Mouse (Mus musculus) adrenal gland, adult 2 months (tissue): Measurements from ENCODE around the gene Fam187a. TPM values are rescaled to one million over a fixed set of nuclear protein-coding genes. Genes with fewer than 3 reads are reported as not detected.

Experiments used
- DNase-seq: peaks from one replicate; pipeline ENCODE4 v3.0.0; 2021
- polyA plus RNA-seq: library from polyadenylated mRNA; depleted of rRNA; stranded (reverse); fragments of >200 nt; gene quantifications from 2 replicates; pipeline ENCODE4 v1.2.3, GENCODE M21; 2012; rRNA removed
- total RNA-seq, 2 experiments: library from RNA; stranded (reverse); gene quantifications; 2 replicates each; pipeline ENCODE4 v1.2.3; 2021

Gene Fam187a
- total and polyA plus RNA-seq, 3 experiments: not detected

DNA sequence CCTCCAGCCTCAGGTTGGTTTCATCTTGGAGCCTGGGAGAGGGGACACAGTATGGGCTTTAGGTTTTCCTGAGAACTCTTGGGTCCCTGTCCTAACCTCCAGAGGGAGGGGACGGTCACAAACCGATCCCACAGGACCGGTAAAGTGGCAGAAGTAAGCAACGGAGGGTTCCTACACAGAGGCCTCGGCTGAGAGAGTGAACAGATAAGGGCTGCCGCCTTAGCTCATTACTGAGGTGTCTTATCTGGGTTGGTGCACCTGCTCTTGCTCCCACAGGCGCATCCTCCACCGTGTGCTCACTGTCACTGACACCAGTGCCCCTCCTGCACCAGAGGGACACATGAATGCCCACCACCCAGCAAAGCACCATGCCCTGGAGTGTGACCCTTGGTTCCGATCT, 10.8 kb downstream of the Fam187a start:
- DNase-seq: no peak

DNA sequence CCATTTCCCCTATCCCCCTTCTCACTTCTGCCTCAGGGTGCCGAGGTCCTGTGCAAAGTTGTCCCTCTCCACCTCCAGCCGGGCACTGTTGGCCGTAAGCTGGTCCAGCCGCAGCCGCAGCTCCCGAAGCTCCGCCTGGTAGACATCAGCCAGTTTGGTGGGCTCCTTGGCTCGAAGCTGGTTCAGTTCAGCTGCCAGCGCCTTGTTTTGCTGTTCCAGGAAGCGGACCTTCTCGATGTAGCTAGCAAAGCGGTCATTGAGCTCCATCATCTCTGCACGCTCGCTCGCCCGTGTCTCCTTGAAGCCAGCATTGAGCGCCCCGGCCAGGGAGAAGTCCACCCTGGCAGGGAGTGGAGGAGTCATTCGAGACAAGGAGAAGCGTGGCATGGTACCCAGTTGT, 11.7 kb downstream of the Fam187a start:
- DNase-seq: no peak

- no peak for DNase-seq
Observed at GRCm38 (mm10) chr11:102898408-102898807, 13.4 kb downstream of the Fam187a start.

DNA sequence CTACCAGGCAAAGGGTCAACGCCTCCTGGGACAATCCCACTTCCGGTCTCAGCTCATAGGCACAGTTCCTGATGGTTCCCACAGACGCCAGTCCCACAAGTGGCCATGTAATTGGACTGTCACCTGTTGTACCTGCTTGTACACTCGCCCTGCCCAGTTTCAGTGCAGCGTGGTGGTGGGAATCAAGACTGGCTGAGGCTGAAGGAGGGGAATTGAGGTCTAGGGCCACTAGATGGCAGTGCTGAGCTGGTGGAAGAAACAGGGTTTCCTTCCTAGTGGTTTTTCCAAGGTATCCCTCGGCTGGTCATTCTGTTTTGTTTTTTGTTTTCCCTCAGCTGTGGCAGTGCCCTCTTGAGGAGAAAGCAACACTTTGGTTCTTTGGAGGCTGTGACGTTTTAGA, 15.8 kb downstream of the Fam187a start, which contains the start of gene Gfap:
Gfap (minus strand) TSS at position 150 of the 400 bp plus-strand sequence.
- DNase-seq: peak; percentile 80

DNA sequence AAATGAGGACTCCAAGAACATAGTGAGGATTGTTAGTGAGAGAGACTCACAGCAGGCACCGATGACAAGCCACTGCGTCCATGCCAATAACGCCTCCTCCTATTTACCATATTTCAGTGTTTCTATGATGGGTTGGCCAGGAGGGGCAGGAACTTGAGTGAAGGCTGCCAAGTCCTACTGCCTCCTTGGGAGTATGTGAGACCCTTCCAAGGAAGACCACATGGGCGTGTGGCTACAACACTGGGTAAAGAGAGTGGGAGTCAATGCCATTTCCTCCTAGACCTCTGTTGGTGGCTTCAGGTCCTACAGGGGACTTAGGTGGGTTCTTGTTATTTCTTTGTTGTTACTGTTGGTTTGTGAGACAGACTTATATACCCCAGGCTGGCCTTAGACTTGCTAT, 16.2 kb downstream of the Fam187a start:
- DNase-seq: no peak

- no peak for DNase-seq
Observed at GRCm38 (mm10) chr11:102902107-102902506, 17.1 kb downstream of the Fam187a start.

- no peak for DNase-seq
Observed at GRCm38 (mm10) chr11:102903654-102904053, 18.7 kb downstream of the Fam187a start.

DNA sequence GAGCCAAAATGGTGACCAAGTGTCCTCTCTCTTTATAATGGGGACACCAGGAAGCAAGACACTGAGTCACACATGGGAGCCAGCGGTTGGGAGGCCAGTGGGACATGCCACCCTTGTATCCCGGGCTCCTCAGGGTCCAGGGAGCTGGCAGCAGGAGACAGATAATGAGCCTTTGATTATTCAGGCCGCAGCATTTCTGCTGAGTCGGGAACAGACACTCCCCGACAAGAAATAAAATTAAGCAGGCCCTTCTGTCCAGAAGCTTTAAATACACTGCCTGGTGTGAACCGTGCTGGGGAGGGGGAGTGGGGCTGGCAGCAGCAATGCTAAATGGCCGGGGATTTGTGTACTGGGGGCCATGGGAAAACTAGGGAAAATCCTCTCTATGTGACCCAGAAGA, 26.4 kb downstream of the Fam187a start:
- no peak for DNase-seq

GRCm38 (mm10) chr11:102915380-102915779, 30.4 kb downstream of the Fam187a start:
- DNase-seq: no peak

DNA sequence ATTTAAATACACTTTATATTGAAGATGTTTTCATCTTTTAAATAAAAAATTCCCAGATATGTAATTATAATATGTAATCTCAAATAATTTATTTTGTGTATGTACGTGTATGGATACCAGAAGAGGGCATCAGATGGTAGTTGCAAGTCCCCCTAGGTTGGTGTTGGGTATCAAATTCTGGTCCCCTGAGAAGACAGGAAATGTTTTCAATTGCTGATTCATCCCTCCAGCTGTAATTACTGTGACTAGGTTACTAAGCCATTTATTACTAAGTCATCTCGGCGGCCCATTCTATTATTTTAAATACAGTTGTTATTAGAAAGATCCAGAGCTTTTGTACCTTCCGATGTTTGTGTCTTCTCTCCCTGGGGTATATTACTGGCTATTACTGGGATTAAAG, 33.1 kb downstream of the Fam187a start:
- no peak for DNase-seq

DNA sequence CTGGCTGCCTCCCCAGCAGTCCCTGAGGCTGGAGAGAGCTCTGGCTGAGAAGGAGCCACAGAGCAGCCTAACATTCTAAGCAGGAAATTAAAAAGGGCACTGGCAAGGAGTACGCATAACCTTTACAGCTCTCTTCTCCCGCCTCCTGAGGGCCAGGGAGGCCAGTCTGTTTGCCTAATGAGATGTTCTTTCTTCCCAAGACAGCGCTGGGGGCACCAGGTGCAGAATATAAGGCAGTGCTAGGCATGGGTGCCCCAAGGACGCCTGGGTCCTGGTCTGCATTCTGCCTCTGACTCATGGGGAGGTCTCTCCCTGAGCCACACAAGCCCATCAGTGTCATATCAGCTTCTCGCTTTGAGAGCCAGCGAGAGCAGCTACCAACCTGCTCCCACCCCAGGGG, 36.5 kb downstream of the Fam187a start:
- peak; percentile 37 for DNase-seq

- peak; percentile 93 for DNase-seq
Observed at GRCm38 (mm10) chr11:102924557-102925350, 39.8 kb downstream of the Fam187a start, which contains the start of gene Kif18b. Gene Kif18b, minus strand, starts transcription at chr11:102925124.

DNA sequence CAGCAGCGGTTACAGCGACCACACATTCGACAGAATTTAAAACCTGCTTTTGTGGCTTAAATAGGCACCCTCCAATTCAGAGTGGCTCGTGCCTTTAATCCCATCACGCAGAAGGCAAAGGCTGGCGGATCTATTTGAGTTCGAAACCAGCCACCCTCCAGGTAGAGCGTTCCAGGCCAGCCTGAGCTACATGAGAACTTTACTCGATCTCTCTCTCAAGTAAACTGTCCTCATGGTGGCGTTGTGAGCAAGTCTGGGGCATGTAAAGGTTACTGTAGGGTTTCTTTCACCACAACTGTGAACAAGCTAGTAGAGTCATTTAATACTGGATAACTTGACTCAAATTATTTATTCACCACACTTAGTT, 40.4 kb downstream of the Fam187a start:
- no peak for DNase-seq

DNA sequence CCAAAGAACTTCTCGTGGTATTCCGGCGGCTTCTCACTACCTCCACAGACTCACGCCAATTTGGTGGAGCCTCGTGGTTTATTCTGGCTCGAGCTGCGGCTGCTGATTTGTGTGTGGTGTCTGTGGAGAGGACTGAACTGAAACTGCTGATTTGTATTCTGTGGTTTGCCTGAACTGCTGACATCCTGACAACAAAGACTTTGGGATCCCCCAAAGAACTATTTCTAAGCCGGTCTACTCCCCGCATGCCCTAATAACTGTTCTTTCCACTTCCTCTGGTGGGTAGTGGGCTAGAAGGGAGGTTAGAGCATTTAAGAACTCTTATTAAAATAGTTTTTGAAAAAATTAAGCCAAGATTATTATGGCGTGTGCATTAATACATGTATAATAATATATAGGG, 45.7 kb downstream of the Fam187a start:
- DNase-seq: no peak

DNA sequence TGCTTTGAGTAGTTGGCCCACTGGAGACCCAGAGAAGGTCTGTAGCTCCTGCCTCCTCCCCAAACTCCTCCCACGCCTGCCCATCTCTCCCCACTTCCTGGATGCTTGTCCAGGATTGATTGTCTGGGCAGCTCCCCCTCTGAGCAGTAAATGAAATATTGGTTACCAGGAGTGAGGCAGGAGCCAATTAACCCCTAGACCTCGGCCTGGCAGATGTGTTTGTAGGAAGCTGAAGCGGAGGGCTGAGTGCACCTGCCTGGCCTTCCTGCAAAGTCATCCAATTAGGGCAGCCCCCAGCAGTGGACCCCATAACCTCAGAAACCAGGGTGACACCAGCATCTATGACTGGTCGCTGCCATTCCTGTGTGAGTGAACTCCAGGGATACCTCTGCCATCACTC, 51.3 kb downstream of the Fam187a start:
- DNase-seq: no peak

Other genes with a start within 250 kb of the Fam187a start
- not detected for gene Meioc, start 221.5 kb upstream of the Fam187a start, total RNA-seq
- gene Meioc, start 221.5 kb upstream of the Fam187a start, polyA plus RNA-seq: not detected in 2 replicates
- gene Ccdc43, start 187.4 kb upstream of the Fam187a start, total RNA-seq: 10 to 100 TPM; 22.9 to 32.8 TPM
- gene Ccdc43, start 187.4 kb upstream of the Fam187a start, polyA plus RNA-seq: 3.3 and 3.5 TPM in 2 replicates
- 1 to 10 TPM; 2.9 to 3.4 TPM for gene Adam11, start 123.7 kb upstream of the Fam187a start, total RNA-seq
- gene Adam11, start 123.7 kb upstream of the Fam187a start, polyA plus RNA-seq: 9.2 and 11.0 TPM in 2 replicates
- 10 to 100 TPM; 12.9 to 20.6 TPM for gene Gjc1, start 65.5 kb upstream of the Fam187a start, total RNA-seq
- gene Gjc1, start 65.5 kb upstream of the Fam187a start, polyA plus RNA-seq: 1.8 and 2.4 TPM in 2 replicates
- gene Higd1b, start 49.3 kb upstream of the Fam187a start, total RNA-seq: 1 to 10 TPM in 1 of 2 experiments, under 1 TPM in 1; 0.66 to 2.9 TPM
- 2.0 and 2.8 TPM in 2 replicates for gene Higd1b, start 49.3 kb upstream of the Fam187a start, polyA plus RNA-seq
- 10 to 100 TPM; 71.4 to 73.5 TPM for gene Eftud2, start 4.2 kb upstream of the Fam187a start, total RNA-seq
- 124 and 176 TPM in 2 replicates for gene Eftud2, start 4.2 kb upstream of the Fam187a start, polyA plus RNA-seq
- gene Ccdc103, start 4.0 kb upstream of the Fam187a start, total RNA-seq: under 1 TPM; 0.32 to 0.97 TPM
- 0.46 and 0.81 TPM in 2 replicates for gene Ccdc103, start 4.0 kb upstream of the Fam187a start, polyA plus RNA-seq
- 1 to 10 TPM in 1 of 2 experiments, under 1 TPM in 1; 0.55 to 1.5 TPM for gene Gfap, start 15.7 kb downstream of the Fam187a start, total RNA-seq
- 0.60 and 0.72 TPM in 2 replicates for gene Gfap, start 15.7 kb downstream of the Fam187a start, polyA plus RNA-seq
- gene Kif18b, start 40.0 kb downstream of the Fam187a start, total RNA-seq: 1 to 10 TPM in 1 of 2 experiments, under 1 TPM in 1; 0.62 to 1.2 TPM
- 1.2 and 1.4 TPM in 2 replicates for gene Kif18b, start 40.0 kb downstream of the Fam187a start, polyA plus RNA-seq
- 10 to 100 TPM; 39.4 to 69.4 TPM for gene C1ql1, start 61.5 kb downstream of the Fam187a start, total RNA-seq
- 67.7 and 112 TPM in 2 replicates for gene C1ql1, start 61.5 kb downstream of the Fam187a start, polyA plus RNA-seq
- 100 to 1,000 TPM; 106 to 112 TPM for gene Nmt1, start 143.0 kb downstream of the Fam187a start, total RNA-seq
- gene Nmt1, start 143.0 kb downstream of the Fam187a start, polyA plus RNA-seq: 20.8 and 25.6 TPM in 2 replicates
- 10 to 100 TPM; 62.8 to 79.5 TPM for gene Dcakd, start 143.2 kb downstream of the Fam187a start, total RNA-seq
- 136 and 185 TPM in 2 replicates for gene Dcakd, start 143.2 kb downstream of the Fam187a start, polyA plus RNA-seq
- 10 to 100 TPM in 1 of 2 experiments, 1 to 10 TPM in 1; 6.3 to 14.3 TPM for gene Plcd3, start 216.5 kb downstream of the Fam187a start, total RNA-seq
- gene Plcd3, start 216.5 kb downstream of the Fam187a start, polyA plus RNA-seq: 21.4 and 24.7 TPM in 2 replicates
- gene Acbd4, start 216.5 kb downstream of the Fam187a start, total RNA-seq: 100 to 1,000 TPM in 1 of 2 experiments, 10 to 100 TPM in 1; 88.4 to 175 TPM
- gene Acbd4, start 216.5 kb downstream of the Fam187a start, polyA plus RNA-seq: 70.3 and 91.9 TPM in 2 replicates
- 10 to 100 TPM; 70.9 to 83.7 TPM for gene Hexim1, start 231.1 kb downstream of the Fam187a start, total RNA-seq
- 15.7 and 16.5 TPM in 2 replicates for gene Hexim1, start 231.1 kb downstream of the Fam187a start, polyA plus RNA-seq
- gene Hexim2, start 247.3 kb downstream of the Fam187a start, total RNA-seq: 1 to 10 TPM; 2.8 to 7.0 TPM
- 3.3 and 4.5 TPM in 2 replicates for gene Hexim2, start 247.3 kb downstream of the Fam187a start, polyA plus RNA-seq